Comparison of ENCODE assay signal across 11 mouse cellular contexts in the genomic region with DNA sequence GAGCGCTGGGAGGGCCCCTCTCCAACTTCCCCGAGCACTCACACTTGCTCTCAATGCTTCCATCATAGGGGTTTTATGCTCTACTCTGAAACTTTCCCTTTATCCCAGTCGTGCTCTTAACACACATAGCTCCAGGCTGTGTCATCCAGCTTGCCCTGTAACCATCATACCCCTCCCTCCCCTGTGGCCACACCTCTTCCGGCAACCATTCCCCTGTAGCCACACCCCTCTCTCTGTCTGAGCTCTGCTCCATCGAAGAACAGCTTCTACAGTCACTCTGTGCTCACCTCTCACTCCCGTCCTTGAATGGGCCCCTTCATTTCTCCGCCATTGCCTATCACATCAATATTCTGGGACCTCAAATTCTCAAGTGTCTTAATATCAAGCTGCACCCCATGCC.
A peak's percentile ranks its signal among the peaks of the same experiment; 100 is the strongest.
DNase-seq lines count a peak whose midpoint lies in the region; ATAC-seq and TF ChIP-seq lines count a peak whose summit lies in the region.
"Had no signal": no experiment of that assay in that cellular context is flagged by ENCODE, and none has a peak within 500 bp of the region (broad histone marks: within the 10 kb centered on the region; RNA-seq: fewer than 3 reads in every experiment).

No protein-coding gene starts in this region.

- H3K27ac ChIP-seq in kidney, embryonic 14.5 days (ENCODE audit: low read depth, low read length): no peak overlapping the region
- H3K27ac ChIP-seq in CH12.LX (ENCODE audit: insufficient read depth, low read depth): no peak overlapping the region
- H3K27ac ChIP-seq in forebrain, embryonic 15.5 days (replicated peaks): no peak overlapping the region
- H3K27ac ChIP-seq: embryonic facial prominence, embryonic 10.5 days had no signal

- 57% methylated on average over 7 of the region's 7 CpGs for WGBS in kidney, embryonic 14.5 days
- WGBS in forebrain, embryonic 15.5 days: 58% methylated on average over 7 of the region's 7 CpGs

- no peak for TF ChIP-seq CTCF in CH12.LX (conservative IDR thresholded peaks at IDR 0.05 in 1 of 2, IDR thresholded peaks at IDR 0.05 in 1 of 2; ENCODE audit: low read depth in 2 of 2, low read length in 2 of 2)

- ATAC-seq in kidney, embryonic 14.5 days (ENCODE audit: low FRiP score, low TSS enrichment): peak; percentile 71
- no peak for ATAC-seq in forebrain, embryonic 15.5 days (replicated peaks)

- no peak overlapping the region for H3K4me2 ChIP-seq in kidney, embryonic 14.5 days (replicated peaks; ENCODE audit: low read depth, low read length)
- H3K4me2 ChIP-seq in CH12.LX (ENCODE audit: insufficient read depth, low read depth, poor library complexity, severe bottlenecking): no peak overlapping the region
- no peak overlapping the region for H3K4me2 ChIP-seq in forebrain, embryonic 15.5 days (replicated peaks)

- H3K27me3 ChIP-seq in kidney, embryonic 14.5 days (ENCODE audit: control insufficient read depth, insufficient read depth, low read length): no peaks in the 10 kb centered on the region
- H3K27me3 ChIP-seq in CH12.LX (replicated peaks): no peaks in the 10 kb centered on the region
- no peaks in the 10 kb centered on the region for H3K27me3 ChIP-seq in forebrain, embryonic 15.5 days

- no peak overlapping the region for H3K9ac ChIP-seq in kidney, embryonic 14.5 days (ENCODE audit: low read depth, low read length)
- H3K9ac ChIP-seq in CH12.LX (ENCODE audit: insufficient read depth, low read depth): no peak overlapping the region
- no peak overlapping the region for H3K9ac ChIP-seq in forebrain, embryonic 15.5 days (replicated peaks)

- dilution Hi-C loops in CH12.LX (cut with MboI; ENCODE audit: extremely low pct_ligation_motif_present, extremely low pct_unique_long_range_greater_than_20kb, low sequenced_read_pairs): no loop called here

- no peaks in the 10 kb centered on the region for H3K9me3 ChIP-seq in kidney, embryonic 14.5 days (ENCODE audit: control insufficient read depth, low read length)
- no peaks in the 10 kb centered on the region for H3K9me3 ChIP-seq in CH12.LX (replicated peaks; ENCODE audit: low read length)
- no peaks in the 10 kb centered on the region for H3K9me3 ChIP-seq in forebrain, embryonic 15.5 days
- H3K9me3 ChIP-seq: embryonic facial prominence, embryonic 10.5 days had no signal

- no peak for TF ChIP-seq EP300 in CH12.LX (IDR thresholded peaks at IDR 0.05; ENCODE audit: low read length)

- DNase-seq in kidney, postnatal 10 days: no peak
- peak; percentile 45 for DNase-seq in 416B (ENCODE audit: low read depth)
- DNase-seq in CH12.LX (ENCODE audit: extremely low read depth): peak; percentile 55
- DNase-seq in fibroblast of lung, adult 2 months (ENCODE audit: low read depth): peak; percentile 29
- DNase-seq in cerebellum, adult 9-11 months: no peak
- DNase-seq: gastrocnemius, postnatal 14 days; kidney, postnatal 36 days; thymus, postnatal 14 days had no signal

- in situ Hi-C loops in CH12.LX (cut with MboI; ENCODE audit: low pct_ligation_motif_present, low pct_unique_long_range_greater_than_20kb, low sequenced_read_pairs): no loop called here

- H3K79me2 ChIP-seq in CH12.LX (replicated peaks; ENCODE audit: control insufficient read depth, extremely low read depth, insufficient read depth, poor library complexity, severe bottlenecking): no peaks in the 10 kb centered on the region

- TF ChIP-seq RAD21 in CH12.LX (IDR thresholded peaks at IDR 0.05; ENCODE audit: low read depth, low read length): no peak

- peak; percentile 17; the same call in 1 of the 2 replicates for TF ChIP-seq POLR2A in CH12.LX (IDR thresholded peaks at IDR 0.05; ENCODE audit: low read depth, low read length)

- peaks cover 4% of the 10 kb centered on the region; the same call in 1 of the 2 replicates for H3K4me1 ChIP-seq in kidney, embryonic 14.5 days (ENCODE audit: control insufficient read depth, insufficient read depth, low read length)
- peaks cover 11 to 54% of the 10 kb centered on the region in 2 experiments for H3K4me1 ChIP-seq in CH12.LX (ENCODE audit: control insufficient read depth in 1 of 2, insufficient read depth in 2 of 2)
- peaks cover 20% of the 10 kb centered on the region for H3K4me1 ChIP-seq in forebrain, embryonic 15.5 days

- no peaks in the 10 kb centered on the region for H3K36me3 ChIP-seq in kidney, embryonic 14.5 days (ENCODE audit: control insufficient read depth, insufficient read depth, low read length)
- peaks cover 0 to 42% of the 10 kb centered on the region in 2 experiments for H3K36me3 ChIP-seq in CH12.LX (replicated peaks in 1 of 2; ENCODE audit: control insufficient read depth in 1 of 2, insufficient read depth in 1 of 2, low read length in 1 of 2)
- no peaks in the 10 kb centered on the region for H3K36me3 ChIP-seq in forebrain, embryonic 15.5 days

- no peak overlapping the region for H3K4me3 ChIP-seq in kidney, embryonic 14.5 days (ENCODE audit: low read length)
- no peak overlapping the region for H3K4me3 ChIP-seq in CH12.LX (replicated peaks in 1 of 3; ENCODE audit: low read depth in 2 of 3, low read length in 2 of 3, poor library complexity in 1 of 3)
- no peak overlapping the region for H3K4me3 ChIP-seq in forebrain, embryonic 15.5 days
- H3K4me3 ChIP-seq: embryonic facial prominence, embryonic 10.5 days had no signal

TF ChIP-seq in CH12.LX, 34 proteins besides CTCF, POLR2A, EP300 and RAD21:
- TF ChIP-seq SIN3A (IDR thresholded peaks at IDR 0.05; ENCODE audit: low read length): no peak
- no peak for TF ChIP-seq TCF12 (IDR thresholded peaks at IDR 0.05; ENCODE audit: low read depth, low read length)
- TF ChIP-seq CHD1 (IDR thresholded peaks at IDR 0.05; ENCODE audit: low read depth, low read length): no peak
- no peak for TF ChIP-seq TBP (conservative IDR thresholded peaks at IDR 0.05; ENCODE audit: low read depth, low read length)
- no peak for TF ChIP-seq SMC3 (IDR thresholded peaks at IDR 0.05; ENCODE audit: low read depth, low read length)
- TF ChIP-seq GABPA (IDR thresholded peaks at IDR 0.05; ENCODE audit: insufficient replicate concordance, low read depth, low read length): no peak
- no peak for TF ChIP-seq MAZ (IDR thresholded peaks at IDR 0.05; ENCODE audit: low read depth, low read length)
- no peak for TF ChIP-seq NELFE (IDR thresholded peaks at IDR 0.05; ENCODE audit: low read depth, low read length)
- TF ChIP-seq JUN (IDR thresholded peaks at IDR 0.05; ENCODE audit: insufficient read depth, low read depth, low read length): no peak
- TF ChIP-seq MEF2A (IDR thresholded peaks at IDR 0.05; ENCODE audit: borderline replicate concordance, low read depth, low read length): no peak
- TF ChIP-seq MAX (IDR thresholded peaks at IDR 0.05; ENCODE audit: low read length): no peak
- TF ChIP-seq ELF1 (IDR thresholded peaks at IDR 0.05; ENCODE audit: low read depth, low read length): no peak
- no peak for TF ChIP-seq ZKSCAN1 (IDR thresholded peaks at IDR 0.05; ENCODE audit: borderline replicate concordance, low read depth, low read length)

Comparison
In these comparisons a context has a peak if more than half of its experiments do, and no peak if none do; other contexts are left out.
1. DNase-seq: peak in 416B (single experiment), CH12.LX (single experiment) and fibroblast of lung, adult 2 months (single experiment); none in kidney, postnatal 10 days (single experiment) and cerebellum, adult 9-11 months (single experiment).